9 mouse cellular contexts compared by ENCODE assay signal in the genomic region with DNA sequence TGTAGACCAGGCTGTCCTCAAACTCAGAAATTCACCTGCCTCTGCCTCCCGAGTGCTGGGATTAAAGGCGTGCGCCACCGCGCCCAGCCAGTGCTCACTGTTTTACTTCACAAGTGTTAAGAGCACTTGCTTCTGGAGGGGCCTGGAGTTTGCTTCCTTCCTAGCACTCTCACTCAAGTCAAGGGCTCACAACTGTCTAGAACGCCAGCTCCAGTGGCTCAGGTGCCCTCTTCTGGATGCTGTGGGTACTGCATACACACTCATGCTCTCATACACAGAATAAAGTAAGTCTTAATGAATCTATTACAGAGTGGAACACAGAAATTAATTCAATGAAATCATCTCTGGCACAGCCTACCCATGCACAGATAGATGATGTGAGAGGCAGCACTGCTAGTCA. TPM values are rescaled to one million over a fixed set of nuclear protein-coding genes. Genes with fewer than 3 reads are reported as not detected.
DNase-seq lines count a peak whose midpoint lies in the region; ATAC-seq and TF ChIP-seq lines count a peak whose summit lies in the region.
"Had no signal": no experiment of that assay in that cellular context is flagged by ENCODE, and none has a peak within 500 bp of the region (broad histone marks: within the 10 kb centered on the region; RNA-seq: fewer than 3 reads in every experiment).

No protein-coding gene starts in this region.

- TF ChIP-seq POLR2A in ES-Bruce4 (IDR thresholded peaks at IDR 0.05; ENCODE audit: insufficient read depth, low read length): no peak

- no peak for TF ChIP-seq EP300 in ES-Bruce4 (IDR thresholded peaks at IDR 0.05; ENCODE audit: insufficient read depth, low read depth, low read length)
- TF ChIP-seq EP300 in lung, postnatal 0 days (IDR thresholded peaks at IDR 0.05): no peak

- peak; percentile 79 for ATAC-seq in forebrain, embryonic 14.5 days
- peak; percentile 64 for ATAC-seq in lung, postnatal 0 days

- H3K4me3 ChIP-seq in ES-Bruce4 (ENCODE audit: low read depth, low read length): no peak overlapping the region
- no peak overlapping the region for H3K4me3 ChIP-seq in forebrain, embryonic 14.5 days (ENCODE audit: low read depth, low read length)
- H3K4me3 ChIP-seq in hindbrain, embryonic 10.5 days: no peak overlapping the region
- H3K4me3 ChIP-seq in lung, postnatal 0 days (ENCODE audit: low read depth, low read length): no peak overlapping the region
- H3K4me3 ChIP-seq: heart, embryonic 15.5 days had no signal

- TF ChIP-seq CTCF in ES-Bruce4 (IDR thresholded peaks at IDR 0.05; ENCODE audit: low read depth, low read length): peak; percentile 92
- TF ChIP-seq CTCF in lung, postnatal 0 days (IDR thresholded peaks at IDR 0.05): peak; percentile 87

- peak; percentile 54 for DNase-seq in c-Kit-negative CD71-positive TER-119-positive erythroid progenitor cells, embryonic 14.5 days (ENCODE audit: low read depth, low spot score)
- DNase-seq in forebrain, embryonic 14.5 days (ENCODE audit: low spot score): peak; percentile 77
- peak; percentile 73 for DNase-seq in hindbrain, embryonic 10.5 days (ENCODE audit: low spot score)
- peak; percentile 91 for DNase-seq in layer of hippocampus, adult 9-10 months (ENCODE audit: low spot score)
- DNase-seq in lung, postnatal 0 days (ENCODE audit: low spot score): peak; percentile 76
- DNase-seq in retina, adult 2 months (ENCODE audit: low read depth, low spot score): peak; percentile 40
- DNase-seq in thymus, postnatal 36 days: peak; percentile 64 to 75

- no peak overlapping the region for H3K27ac ChIP-seq in ES-Bruce4 (ENCODE audit: insufficient read depth, low read length)
- H3K27ac ChIP-seq in forebrain, embryonic 14.5 days (ENCODE audit: low read depth, low read length): no peak overlapping the region
- H3K27ac ChIP-seq in hindbrain, embryonic 10.5 days: no peak overlapping the region
- H3K27ac ChIP-seq in lung, postnatal 0 days (ENCODE audit: low read length): no peak overlapping the region
- H3K27ac ChIP-seq: heart, embryonic 15.5 days had no signal

- H3K9me3 ChIP-seq in ES-Bruce4 (replicated peaks; ENCODE audit: control insufficient read depth, insufficient read depth, low read length, poor library complexity, severe bottlenecking): no peaks in the 10 kb centered on the region
- no peaks in the 10 kb centered on the region for H3K9me3 ChIP-seq in forebrain, embryonic 14.5 days (replicated peaks; ENCODE audit: control insufficient read depth, low read length)
- H3K9me3 ChIP-seq in hindbrain, embryonic 10.5 days: no peaks in the 10 kb centered on the region
- H3K9me3 ChIP-seq in lung, postnatal 0 days (ENCODE audit: low read length): no peaks in the 10 kb centered on the region
- H3K9me3 ChIP-seq: heart, embryonic 15.5 days had no signal

- no peak overlapping the region for H3K4me2 ChIP-seq in forebrain, embryonic 14.5 days (ENCODE audit: low read length)
- no peak overlapping the region for H3K4me2 ChIP-seq in lung, postnatal 0 days (replicated peaks; ENCODE audit: low read depth, low read length)
- H3K4me2 ChIP-seq: heart, embryonic 15.5 days had no signal

- H3K27me3 ChIP-seq in ES-Bruce4 (ENCODE audit: control insufficient read depth, insufficient read depth, low read length, poor library complexity, severe bottlenecking): no peaks in the 10 kb centered on the region
- no peaks in the 10 kb centered on the region for H3K27me3 ChIP-seq in forebrain, embryonic 14.5 days (replicated peaks; ENCODE audit: control insufficient read depth, insufficient read depth, low read length)
- H3K27me3 ChIP-seq in hindbrain, embryonic 10.5 days (ENCODE audit: insufficient read depth, poor library complexity, severe bottlenecking): no peaks in the 10 kb centered on the region
- no peaks in the 10 kb centered on the region for H3K27me3 ChIP-seq in lung, postnatal 0 days (replicated peaks; ENCODE audit: insufficient read depth, low read length)
- H3K27me3 ChIP-seq: heart, embryonic 15.5 days had no signal

- WGBS in forebrain, embryonic 14.5 days: 56% methylated on average over 6 of the region's 6 CpGs
- WGBS in hindbrain, embryonic 10.5 days: 53% methylated on average over 6 of the region's 6 CpGs
- 45% methylated on average over 6 of the region's 6 CpGs for WGBS in lung, postnatal 0 days

- H3K36me3 ChIP-seq in ES-Bruce4 (ENCODE audit: control insufficient read depth, insufficient read depth, low read length, poor library complexity, severe bottlenecking): no peaks in the 10 kb centered on the region
- H3K36me3 ChIP-seq in forebrain, embryonic 14.5 days (ENCODE audit: control insufficient read depth, insufficient read depth, low read length): peaks cover 32% of the 10 kb centered on the region
- H3K36me3 ChIP-seq in hindbrain, embryonic 10.5 days: peaks cover 15% of the 10 kb centered on the region
- H3K36me3 ChIP-seq in lung, postnatal 0 days (ENCODE audit: insufficient read depth, low read length): no peaks in the 10 kb centered on the region

- H3K9ac ChIP-seq in ES-Bruce4 (ENCODE audit: low read depth, poor library complexity, severe bottlenecking): no peak overlapping the region
- H3K9ac ChIP-seq in forebrain, embryonic 14.5 days (ENCODE audit: low read length): no peak overlapping the region
- no peak overlapping the region for H3K9ac ChIP-seq in lung, postnatal 0 days (replicated peaks; ENCODE audit: low read depth)
- H3K9ac ChIP-seq: heart, embryonic 15.5 days had no signal

- H3K4me1 ChIP-seq in ES-Bruce4 (ENCODE audit: control insufficient read depth, insufficient read depth, low read length): no peaks in the 10 kb centered on the region
- H3K4me1 ChIP-seq in forebrain, embryonic 14.5 days (ENCODE audit: control insufficient read depth, insufficient read depth, low read length): no peaks in the 10 kb centered on the region
- no peaks in the 10 kb centered on the region for H3K4me1 ChIP-seq in hindbrain, embryonic 10.5 days (replicated peaks)
- no peaks in the 10 kb centered on the region for H3K4me1 ChIP-seq in lung, postnatal 0 days (ENCODE audit: insufficient read depth, low read depth, low read length)
- H3K4me1 ChIP-seq: heart, embryonic 15.5 days had no signal

RNA-seq across cellular contexts. Expression of a gene that starts 44.8 kb away (rescaled TPM):
- polyA plus RNA-seq in ES-Bruce4 (2011; ENCODE audit: insufficient read depth, insufficient read length, low read depth, missing spikeins): 0.64 TPM in 1 of 2 replicates, not detected in the other
- polyA plus RNA-seq in forebrain, embryonic 14.5 days (2014; fragmentation: Nextera tagmentation; extraction: Ambion mirVana): not detected in 2 replicates
- polyA plus RNA-seq in hindbrain, embryonic 10.5 days (2016; fragmentation: Nextera tagmentation; extraction: Ambion mirVana): not detected in 2 replicates
- polyA plus RNA-seq in lung, postnatal 0 days (2015; fragmentation: Nextera tagmentation; extraction: Ambion mirVana): 0.14 and 0.20 TPM in 2 replicates
- polyA plus RNA-seq: heart, embryonic 15.5 days had no signal

Comparison
In these comparisons a context has a peak if more than half of its experiments do, and no peak if none do; other contexts are left out.
1. DNase-seq: peak in every context shown above with its lines; median percentile 91 in layer of hippocampus, adult 9-10 months; 77 in forebrain, embryonic 14.5 days; 76 in lung, postnatal 0 days; 73 in hindbrain, embryonic 10.5 days; 70 in thymus, postnatal 36 days; 54 in c-Kit-negative CD71-positive TER-119-positive erythroid progenitor cells, embryonic 14.5 days; 40 in retina, adult 2 months.